Mouse (Mus musculus): ENCODE data around the gene Rbfox1. TPM values are rescaled to one million over a fixed set of nuclear protein-coding genes. Genes with fewer than 3 reads are reported as not detected.

Gene Rbfox1
- polyA plus RNA-seq, 1 experiment: not detected

GRCm38 (mm10) chr16:6164476-6164875, 279.3 kb downstream of the Rbfox1 start:
- no peaks in the 10 kb centered on the region for H3K4me1 ChIP-seq (ENCODE audit: control insufficient read depth, insufficient read depth, low read length)
- no peak for TF ChIP-seq POLR2A (IDR thresholded peaks at IDR 0.05; ENCODE audit: borderline replicate concordance, low read depth, low read length)
- H3K4me3 ChIP-seq (ENCODE audit: insufficient read depth, low read length): no peak overlapping the region
- H3K27ac ChIP-seq (ENCODE audit: insufficient read depth, low read depth, low read length): no peak overlapping the region

- Histone ChIP-seq H3K4me1 (ENCODE audit: control insufficient read depth, insufficient read depth, low read length) (no peaks in the 10 kb centered on the region), H3K4me3 (ENCODE audit: insufficient read depth, low read length) (no peak overlapping the region), H3K27ac (ENCODE audit: insufficient read depth, low read depth, low read length) (no peak overlapping the region)
- TF ChIP-seq CTCF (IDR thresholded peaks at IDR 0.05; ENCODE audit: low read depth, low read length): no peak
- no peak for TF ChIP-seq POLR2A (IDR thresholded peaks at IDR 0.05; ENCODE audit: borderline replicate concordance, low read depth, low read length)
These were observed 284.2 kb downstream of the Rbfox1 start for GRCm38 (mm10) chr16:6169346-6169745.

DNA sequence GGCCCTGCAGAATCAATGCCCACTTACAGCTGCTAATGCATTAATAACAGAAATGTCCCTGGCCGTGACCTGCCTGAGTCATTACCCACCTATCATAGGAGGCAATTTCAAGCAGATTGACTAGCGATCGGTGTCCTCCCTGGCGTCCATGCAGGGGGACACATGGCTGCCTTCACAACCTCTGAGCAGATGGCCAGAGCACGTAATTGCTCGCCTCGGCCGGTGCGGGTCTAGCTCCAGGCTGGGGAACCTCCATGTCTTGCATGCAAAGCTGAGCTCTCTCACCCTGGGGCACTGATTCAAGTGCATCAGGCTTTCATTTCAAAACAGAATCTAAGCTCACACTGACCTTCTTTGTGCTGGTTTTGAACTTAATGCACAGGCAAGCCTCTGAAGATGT, 295.7 kb downstream of the Rbfox1 start:
- no peak for TF ChIP-seq POLR2A (IDR thresholded peaks at IDR 0.05; ENCODE audit: borderline replicate concordance, low read depth, low read length)
- TF ChIP-seq CTCF (IDR thresholded peaks at IDR 0.05; ENCODE audit: low read depth, low read length): no peak
- H3K4me3 ChIP-seq (ENCODE audit: insufficient read depth, low read length): no peak overlapping the region
- no peak overlapping the region for H3K27ac ChIP-seq (ENCODE audit: insufficient read depth, low read depth, low read length)
- H3K4me1 ChIP-seq (ENCODE audit: control insufficient read depth, insufficient read depth, low read length): no peaks in the 10 kb centered on the region

DNA sequence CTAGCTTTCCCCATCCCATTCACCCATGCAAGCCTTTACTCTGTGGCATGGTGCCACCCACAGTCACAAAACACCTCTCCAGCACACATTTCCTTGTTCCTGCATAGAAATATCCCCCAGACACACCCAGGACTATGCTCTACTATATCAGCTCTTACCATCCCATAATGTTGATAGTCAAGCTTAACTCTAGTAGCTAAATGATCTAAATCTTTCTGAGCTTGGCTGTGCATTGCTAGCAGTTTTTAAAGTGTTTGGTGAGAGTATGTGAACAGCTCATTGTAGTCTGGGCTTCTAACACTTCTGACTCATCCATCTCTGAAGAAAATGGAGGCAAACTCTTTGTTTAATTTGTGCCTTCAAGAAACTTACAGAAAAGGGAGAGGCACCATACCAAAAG, 297.2 kb downstream of the Rbfox1 start:
- Histone ChIP-seq H3K4me1 (ENCODE audit: control insufficient read depth, insufficient read depth, low read length) (no peaks in the 10 kb centered on the region), H3K4me3 (ENCODE audit: insufficient read depth, low read length) (no peak overlapping the region), H3K27ac (ENCODE audit: insufficient read depth, low read depth, low read length) (no peak overlapping the region)
- TF ChIP-seq POLR2A (IDR thresholded peaks at IDR 0.05; ENCODE audit: borderline replicate concordance, low read depth, low read length) (no peak), CTCF (IDR thresholded peaks at IDR 0.05; ENCODE audit: low read depth, low read length) (no peak)

DNA sequence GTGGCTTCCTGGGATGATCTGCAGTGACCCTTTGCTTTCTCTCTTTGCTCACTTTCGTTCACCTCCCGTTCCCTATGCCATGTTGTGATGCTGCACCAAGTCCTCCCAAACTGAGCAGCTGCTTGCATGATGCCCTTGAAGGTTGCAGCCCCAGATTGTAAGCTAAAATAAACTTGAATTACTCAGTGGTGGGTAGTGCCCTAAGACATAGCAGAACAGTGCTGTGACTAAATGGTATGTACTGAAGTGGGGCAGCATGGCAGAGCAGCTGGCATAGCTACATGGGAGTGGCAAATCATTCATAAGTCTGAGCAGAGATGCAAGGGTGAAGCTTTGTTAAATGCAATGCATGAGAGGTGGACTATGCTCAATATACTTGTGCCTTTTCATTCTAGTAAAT, 307.2 kb downstream of the Rbfox1 start:
- no peaks in the 10 kb centered on the region for H3K4me1 ChIP-seq (ENCODE audit: control insufficient read depth, insufficient read depth, low read length)
- no peak for TF ChIP-seq CTCF (IDR thresholded peaks at IDR 0.05; ENCODE audit: low read depth, low read length)
- TF ChIP-seq POLR2A (IDR thresholded peaks at IDR 0.05; ENCODE audit: borderline replicate concordance, low read depth, low read length): no peak
- H3K4me3 ChIP-seq (ENCODE audit: insufficient read depth, low read length): no peak overlapping the region
- H3K27ac ChIP-seq (ENCODE audit: insufficient read depth, low read depth, low read length): no peak overlapping the region

- H3K27ac ChIP-seq (ENCODE audit: insufficient read depth, low read depth, low read length): no peak overlapping the region
- TF ChIP-seq POLR2A (IDR thresholded peaks at IDR 0.05; ENCODE audit: borderline replicate concordance, low read depth, low read length): no peak
- no peak for TF ChIP-seq CTCF (IDR thresholded peaks at IDR 0.05; ENCODE audit: low read depth, low read length)
- no peak overlapping the region for H3K4me3 ChIP-seq (ENCODE audit: insufficient read depth, low read length)
- H3K4me1 ChIP-seq (ENCODE audit: control insufficient read depth, insufficient read depth, low read length): no peaks in the 10 kb centered on the region
These were observed 321.3 kb downstream of the Rbfox1 start for GRCm38 (mm10) chr16:6206431-6206830.

DNA sequence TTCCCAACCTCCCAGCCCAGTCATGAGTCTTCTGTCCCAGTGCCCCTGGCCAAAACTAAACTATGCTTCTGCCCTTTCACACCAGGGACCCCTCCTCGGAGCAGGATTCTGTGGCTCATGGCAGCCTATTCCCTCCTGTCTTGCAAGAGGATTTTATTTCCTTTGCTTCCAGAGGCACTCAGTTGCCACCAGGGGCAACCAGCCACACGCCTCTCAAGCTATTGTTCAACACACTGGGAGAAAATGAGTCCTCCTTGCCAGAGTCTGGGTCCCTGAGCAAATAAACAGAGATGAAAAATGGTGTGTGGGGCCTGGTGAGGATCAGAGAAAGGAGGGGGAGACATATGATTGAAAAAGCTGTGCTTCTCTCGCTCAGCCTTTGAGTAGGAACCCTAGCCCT, 327.8 kb downstream of the Rbfox1 start:
- H3K27ac ChIP-seq (ENCODE audit: insufficient read depth, low read depth, low read length): no peak overlapping the region
- no peaks in the 10 kb centered on the region for H3K4me1 ChIP-seq (ENCODE audit: control insufficient read depth, insufficient read depth, low read length)
- TF ChIP-seq POLR2A (IDR thresholded peaks at IDR 0.05; ENCODE audit: borderline replicate concordance, low read depth, low read length): no peak
- TF ChIP-seq CTCF (IDR thresholded peaks at IDR 0.05; ENCODE audit: low read depth, low read length): no peak
- H3K4me3 ChIP-seq (ENCODE audit: insufficient read depth, low read length): no peak overlapping the region

DNA sequence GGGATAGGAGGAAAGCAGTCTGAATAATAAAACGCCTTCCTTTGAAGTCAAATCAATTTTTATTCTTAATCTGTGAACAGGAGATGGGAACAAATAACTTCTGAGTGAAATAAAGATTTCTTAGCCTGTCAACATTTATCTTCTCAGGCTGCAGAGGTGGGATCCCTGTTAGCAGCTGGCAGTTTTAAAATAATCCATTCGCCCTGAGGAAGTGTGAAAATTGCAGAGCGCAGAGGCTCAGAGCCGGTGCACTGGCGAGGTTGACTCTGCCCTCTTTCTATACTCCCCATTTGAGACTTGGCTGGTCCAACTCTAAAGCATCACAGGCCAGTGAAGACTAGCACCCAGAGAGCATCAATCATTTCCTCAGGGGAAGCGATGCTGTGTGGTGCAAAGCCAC, 342.3 kb downstream of the Rbfox1 start:
- H3K4me3 ChIP-seq (ENCODE audit: insufficient read depth, low read length): no peak overlapping the region
- TF ChIP-seq CTCF (IDR thresholded peaks at IDR 0.05; ENCODE audit: low read depth, low read length) (no peak), POLR2A (IDR thresholded peaks at IDR 0.05; ENCODE audit: borderline replicate concordance, low read depth, low read length) (no peak)
- H3K27ac ChIP-seq (ENCODE audit: insufficient read depth, low read depth, low read length): no peak overlapping the region
- no peaks in the 10 kb centered on the region for H3K4me1 ChIP-seq (ENCODE audit: control insufficient read depth, insufficient read depth, low read length)

DNA sequence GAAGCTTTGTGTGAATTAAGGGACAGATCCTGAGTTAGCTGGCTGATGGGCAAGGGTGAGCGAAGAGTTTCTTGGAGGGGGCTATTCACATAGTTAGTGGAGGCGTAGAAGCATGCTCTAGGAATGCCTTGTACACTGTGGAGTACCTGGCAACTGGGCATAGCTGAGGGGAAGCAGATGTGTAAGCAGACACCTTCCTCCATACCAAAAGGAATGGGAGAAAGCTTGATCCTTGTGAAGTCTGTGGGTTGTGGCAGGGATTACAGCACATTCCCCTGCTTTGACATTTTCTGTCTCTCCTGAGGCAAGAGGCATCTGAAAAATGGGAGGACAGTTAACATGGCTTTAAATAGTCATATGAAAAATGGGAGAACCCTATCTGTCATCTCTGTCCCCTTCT, 347.8 kb downstream of the Rbfox1 start:
- no peak overlapping the region for H3K4me3 ChIP-seq (ENCODE audit: insufficient read depth, low read length)

GRCm38 (mm10) chr16:6241393-6241792, 356.2 kb downstream of the Rbfox1 start:
- H3K4me3 ChIP-seq (ENCODE audit: insufficient read depth, low read length): no peak overlapping the region
- H3K27ac ChIP-seq (ENCODE audit: insufficient read depth, low read depth, low read length): no peak overlapping the region
- TF ChIP-seq POLR2A (IDR thresholded peaks at IDR 0.05; ENCODE audit: borderline replicate concordance, low read depth, low read length): no peak
- no peak for TF ChIP-seq CTCF (IDR thresholded peaks at IDR 0.05; ENCODE audit: low read depth, low read length)

More for the DNA sequence above, 347.8 kb downstream of the Rbfox1 start:
- Histone ChIP-seq H3K4me1 (ENCODE audit: control insufficient read depth, insufficient read depth, low read length) (no peaks in the 10 kb centered on the region), H3K27ac (ENCODE audit: insufficient read depth, low read depth, low read length) (no peak overlapping the region)
- TF ChIP-seq CTCF (IDR thresholded peaks at IDR 0.05; ENCODE audit: low read depth, low read length): no peak
- TF ChIP-seq POLR2A (IDR thresholded peaks at IDR 0.05; ENCODE audit: borderline replicate concordance, low read depth, low read length): no peak

DNA sequence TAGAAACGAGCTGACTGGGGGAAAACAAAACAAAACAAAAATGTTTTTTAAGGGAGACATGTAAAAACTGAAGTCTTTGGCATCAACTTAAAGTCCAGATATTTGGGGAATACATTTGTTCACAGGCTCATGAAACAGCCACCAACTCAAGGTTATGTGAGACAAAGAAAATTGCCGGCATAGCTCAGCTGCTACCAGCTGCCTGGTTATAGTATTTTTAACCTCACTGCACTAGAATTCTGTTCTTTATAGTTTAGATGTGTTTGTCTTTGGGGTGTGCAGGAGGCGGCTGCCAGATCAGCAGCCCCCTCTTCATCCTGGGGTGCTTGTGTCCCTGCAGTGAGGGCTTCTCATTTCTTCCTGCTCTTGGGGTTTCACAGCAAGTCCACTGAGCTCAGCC, 357.3 kb downstream of the Rbfox1 start:
- no peaks in the 10 kb centered on the region for H3K4me1 ChIP-seq (ENCODE audit: control insufficient read depth, insufficient read depth, low read length)
- no peak overlapping the region for H3K4me3 ChIP-seq (ENCODE audit: insufficient read depth, low read length)
- H3K27ac ChIP-seq (ENCODE audit: insufficient read depth, low read depth, low read length): no peak overlapping the region
- TF ChIP-seq POLR2A (IDR thresholded peaks at IDR 0.05; ENCODE audit: borderline replicate concordance, low read depth, low read length): no peak
- no peak for TF ChIP-seq CTCF (IDR thresholded peaks at IDR 0.05; ENCODE audit: low read depth, low read length)

More at GRCm38 (mm10) chr16:6241393-6241792, 356.2 kb downstream of the Rbfox1 start:
- H3K4me1 ChIP-seq (ENCODE audit: control insufficient read depth, insufficient read depth, low read length): no peaks in the 10 kb centered on the region

All from bone marrow macrophage, adult 2 months (primary cell).